Mouse (Mus musculus) embryonic facial prominence, embryonic 10.5 days (tissue): ENCODE measurements around the gene Cldn16. TPM values are rescaled to one million over a fixed set of nuclear protein-coding genes. Genes with fewer than 3 reads are reported as not detected.
"Not testable (repeated sequence)": the region's sequence is repeated elsewhere in the genome, so short reads cannot be mapped to it uniquely, and the experiment has no call there.

ENCODE experiments used
- DNase-seq: peaks from one replicate; pipeline ENCODE4 v3.0.0-alpha.2; 2017; ENCODE audit warnings: low spot score
- H3K27ac ChIP-seq: fragments of 300-500 bp; sonication (generic); replicated peaks from 2 replicates; pipeline ENCODE4 v1.5.1; 2016; ENCODE audit warnings: mild to moderate bottlenecking
- H3K27me3 ChIP-seq: fragments of 300-500 bp; sonication (generic); replicated peaks from 2 replicates; pipeline ENCODE4 v1.6.1; 2016; ENCODE audit warnings: low read depth, mild to moderate bottlenecking; ENCODE audit not compliant: poor library complexity, severe bottlenecking
- H3K36me3 ChIP-seq: fragments of 300-500 bp; sonication (generic); replicated peaks from 2 replicates; pipeline ENCODE4 v1.6.1; 2016; ENCODE audit warnings: mild to moderate bottlenecking, moderate library complexity
- H3K4me1 ChIP-seq: fragments of 300-500 bp; sonication (generic); 2 replicates; pipeline ENCODE4 v1.6.1; 2016
- H3K4me3 ChIP-seq: fragments of 300-500 bp; sonication (generic); 2 replicates; pipeline ENCODE4 v1.5.1; 2016; ENCODE audit warnings: mild to moderate bottlenecking, moderate library complexity
- H3K9me3 ChIP-seq: fragments of 300-500 bp; sonication (generic); 2 replicates; pipeline ENCODE4 v1.6.1; 2016; ENCODE audit warnings: mild to moderate bottlenecking
- WGBS: fragments of 180-500 bp; shearing (Covaris S2); methylation state at CpG from one replicate; pipeline ENCODE4 v1.1.7; 2016; 5-methylcytosine and 5-hydroxymethylcytosine counted together
- polyA plus RNA-seq: library from polyadenylated mRNA; unstranded; fragments of >200 nt; fragmentation: Nextera tagmentation; extraction: Ambion mirVana; gene quantifications from 2 replicates; pipeline ENCODE4 v1.2.1, GENCODE M21; 2016

Gene Cldn16
- polyA plus RNA-seq, 1 experiment from 2014 or later, result not detected

- H3K4me1 ChIP-seq, DNase-seq, H3K36me3 ChIP-seq, H3K4me3 ChIP-seq, H3K27me3 ChIP-seq, H3K9me3 ChIP-seq, H3K27ac ChIP-seq: not testable (repeated sequence)
- WGBS, result 95% methylated on average over 3 of the region's 3 CpGs
These were observed 36.8 kb downstream of the Cldn16 start for GRCm38 (mm10) chr16:26499705-26500104.

DNA sequence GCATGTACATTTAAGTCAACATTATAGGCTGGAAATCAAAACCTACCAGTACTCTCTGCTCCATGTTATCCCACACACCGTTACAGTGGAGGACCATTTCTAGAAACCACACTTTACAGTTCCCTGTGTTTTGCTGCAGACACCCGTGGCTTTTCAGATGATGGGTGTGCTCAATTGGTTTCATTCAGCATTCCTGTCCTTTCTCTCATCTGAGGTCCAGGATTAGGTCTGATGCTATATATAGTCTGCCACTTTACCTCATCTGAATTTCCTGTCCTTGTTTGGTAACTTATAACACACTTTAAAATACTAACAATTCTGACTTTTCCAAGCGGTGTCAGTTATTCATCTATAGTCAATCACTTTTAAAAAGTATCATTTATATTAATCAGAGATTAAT, 37.8 kb downstream of the Cldn16 start:
- DNase-seq, result no peak
- Histone ChIP-seq H3K27ac (no peak overlapping the region), H3K4me1 (no peaks in the 10 kb centered on the region), H3K36me3 (no peaks in the 10 kb centered on the region), H3K4me3 (no peak overlapping the region), H3K27me3 (no peaks in the 10 kb centered on the region), H3K9me3 (no peaks in the 10 kb centered on the region)
- whole genome bisulfite sequencing, result 87% methylated on average over 3 of the region's 3 CpGs

- Histone ChIP-seq H3K36me3 (no peaks in the 10 kb centered on the region), H3K4me3 (no peak overlapping the region), H3K27me3 (no peaks in the 10 kb centered on the region), H3K9me3 (no peaks in the 10 kb centered on the region), H3K4me1 (no peaks in the 10 kb centered on the region), H3K27ac (no peak overlapping the region)
- no peak for DNase-seq
- WGBS, result 83% methylated on average over 4 of the region's 4 CpGs
These were observed 42.0 kb downstream of the Cldn16 start for GRCm38 (mm10) chr16:26504961-26505360.

DNA sequence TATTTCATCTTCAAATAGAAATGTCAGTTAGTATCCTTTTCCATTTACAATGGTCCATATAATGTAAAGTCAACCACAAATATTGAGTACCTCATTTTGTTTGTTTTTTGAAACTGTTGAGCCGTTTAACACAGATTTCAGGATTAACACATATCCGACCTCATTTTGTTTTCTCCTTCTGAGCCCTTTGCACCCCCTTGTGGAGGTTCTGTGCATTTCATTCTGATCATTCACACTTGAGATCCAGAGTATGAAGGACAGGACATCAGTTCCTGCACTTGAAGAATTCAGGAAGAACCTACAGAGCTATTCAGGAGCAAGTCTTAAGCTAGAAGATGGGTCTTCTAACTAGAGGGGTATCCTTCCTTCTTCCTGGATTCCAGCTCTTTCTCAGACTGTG, 56.7 kb downstream of the Cldn16 start:
- Histone ChIP-seq H3K36me3 (no peaks in the 10 kb centered on the region), H3K4me3 (no peak overlapping the region), H3K9me3 (no peaks in the 10 kb centered on the region), H3K4me1 (no peaks in the 10 kb centered on the region), H3K27ac (no peak overlapping the region), H3K27me3 (no peaks in the 10 kb centered on the region)
- WGBS, result 60% methylated on average over 2 of the region's 2 CpGs
- peak; percentile 15 for DNase-seq

DNA sequence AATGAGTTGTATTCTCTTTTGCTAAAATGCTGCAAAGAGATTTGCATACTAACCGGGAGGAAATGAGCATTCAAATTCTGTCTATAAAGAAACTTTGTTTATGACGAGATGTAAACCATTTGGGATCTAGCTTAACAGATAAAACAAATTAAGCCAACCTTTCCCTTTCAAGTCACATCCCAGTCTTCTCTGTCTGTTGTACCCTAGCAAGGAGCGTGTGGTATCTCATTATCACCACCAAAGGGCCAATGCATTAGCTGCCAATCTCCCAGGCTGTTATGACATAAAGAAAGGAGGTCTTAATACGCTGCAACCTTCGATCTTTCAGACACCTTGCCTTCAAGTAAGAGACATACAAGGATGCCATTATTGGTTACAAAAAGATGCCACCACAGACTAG, 62.9 kb downstream of the Cldn16 start:
- no peak overlapping the region for H3K27ac ChIP-seq
- DNase-seq, result no peak
- H3K9me3 ChIP-seq, result no peaks in the 10 kb centered on the region
- no peak overlapping the region for H3K4me3 ChIP-seq
- 85% methylated on average over 5 of the region's 5 CpGs for WGBS
- H3K27me3 ChIP-seq, result no peaks in the 10 kb centered on the region
- H3K4me1 ChIP-seq, result no peaks in the 10 kb centered on the region
- H3K36me3 ChIP-seq, result no peaks in the 10 kb centered on the region

DNA sequence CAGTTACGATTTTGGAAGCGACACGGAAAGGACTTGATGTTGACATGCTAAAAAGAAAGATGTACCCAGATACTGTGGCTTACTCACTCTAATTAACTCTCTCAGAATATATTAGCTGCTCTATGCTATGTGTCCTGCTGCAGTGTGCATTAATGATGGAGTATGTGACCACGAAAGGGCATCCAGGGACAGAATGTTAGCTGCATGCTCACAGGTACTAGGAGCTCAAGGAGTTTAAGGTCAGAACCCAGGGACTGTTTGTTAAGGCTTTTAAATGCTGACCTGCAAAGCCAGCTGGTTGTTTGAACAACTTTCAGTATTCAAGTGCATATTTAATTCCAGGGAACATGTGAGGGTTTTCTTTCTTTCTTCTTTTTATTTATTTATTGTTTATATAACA, 63.7 kb downstream of the Cldn16 start, which contains the start of gene Tmem207:
Tmem207 (minus strand) TSS at position 101 of the 400 bp plus-strand sequence.
- H3K27ac ChIP-seq, result no peak within 1 kb of the TSS
- WGBS, result 91% methylated on average over 4 of the region's 4 CpGs
- H3K27me3 ChIP-seq, result no peaks in the 10 kb centered on the region
- no peak within 1 kb of the TSS for H3K4me3 ChIP-seq
- no peaks in the 10 kb centered on the region for H3K9me3 ChIP-seq
- no peak for DNase-seq
- H3K4me1 ChIP-seq, result no peaks in the 10 kb centered on the region
- H3K36me3 ChIP-seq, result no peaks in the 10 kb centered on the region

DNA sequence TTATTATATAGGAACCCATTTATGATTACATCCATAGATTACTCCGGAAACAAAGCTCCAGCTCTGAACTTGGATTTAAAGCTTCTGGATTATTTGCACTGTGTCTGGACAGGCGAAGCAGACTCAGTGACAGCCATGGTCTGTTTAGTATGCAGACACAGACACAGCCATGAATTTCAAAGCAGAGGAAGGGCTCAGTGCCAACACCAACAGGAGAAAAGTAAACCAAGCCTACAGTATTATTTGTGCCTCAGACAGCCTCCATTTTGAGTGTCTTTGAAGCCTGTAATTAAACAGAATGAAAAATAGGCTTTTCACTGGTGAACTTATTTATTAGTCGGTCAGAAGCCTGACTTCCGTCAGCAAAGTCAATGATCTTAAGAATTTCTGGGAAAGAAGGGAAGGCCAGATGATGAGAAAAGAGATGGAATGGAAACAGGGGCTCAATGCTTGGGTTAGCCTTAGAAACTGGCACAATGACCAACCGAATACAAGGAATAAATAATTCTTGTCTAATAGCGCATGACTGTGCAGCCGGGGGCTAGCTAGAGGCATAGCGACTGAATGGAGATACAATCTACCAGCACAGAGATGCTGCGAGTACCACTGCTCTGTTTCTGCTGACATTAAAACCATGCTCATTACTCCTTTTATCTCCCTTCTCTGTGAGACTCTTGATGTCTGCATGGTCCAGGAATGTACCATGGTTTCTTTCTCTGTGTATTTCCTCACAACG, 65.2 kb downstream of the Cldn16 start:
- no peak overlapping the region for H3K4me3 ChIP-seq
- no peak for DNase-seq
- H3K9me3 ChIP-seq, result no peaks in the 10 kb centered on the region
- no peaks in the 10 kb centered on the region for H3K36me3 ChIP-seq
- no peaks in the 10 kb centered on the region for H3K4me1 ChIP-seq
- H3K27me3 ChIP-seq, result no peaks in the 10 kb centered on the region
- H3K27ac ChIP-seq, result no peak overlapping the region
- WGBS, result 86% methylated on average over 10 of the region's 10 CpGs

DNA sequence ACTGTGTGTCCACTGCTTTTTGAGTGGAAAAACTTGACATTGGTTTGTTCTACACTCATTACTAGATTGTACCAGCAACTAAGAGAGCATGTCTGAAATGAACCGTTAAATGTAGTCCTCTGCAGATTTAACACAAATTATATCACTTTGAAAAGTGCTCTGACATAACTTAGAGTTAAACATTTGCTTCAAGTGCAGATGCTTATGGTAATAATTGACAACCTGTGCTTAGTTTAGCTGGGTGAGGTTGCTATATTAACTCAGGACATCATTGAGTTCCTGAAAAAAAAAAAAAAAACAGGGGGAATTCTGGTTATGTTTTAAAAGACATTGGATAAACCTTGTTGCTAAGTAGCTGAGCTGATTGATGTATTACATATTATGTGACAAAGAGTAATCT, 67.5 kb downstream of the Cldn16 start:
- H3K9me3 ChIP-seq, result no peaks in the 10 kb centered on the region

GRCm38 (mm10) chr16:26532287-26532686, 69.4 kb downstream of the Cldn16 start:
- peaks cover 6% of the 10 kb centered on the region for H3K4me1 ChIP-seq
- no peak overlapping the region for H3K27ac ChIP-seq
- WGBS, result 71% methylated on average over 1 of the region's 1 CpGs
- DNase-seq, result no peak
- no peaks in the 10 kb centered on the region for H3K36me3 ChIP-seq
- no peaks in the 10 kb centered on the region for H3K27me3 ChIP-seq
- H3K9me3 ChIP-seq, result no peaks in the 10 kb centered on the region
- H3K4me3 ChIP-seq, result no peak overlapping the region

More for the DNA sequence above, 67.5 kb downstream of the Cldn16 start:
- no peak for DNase-seq
- Histone ChIP-seq H3K27ac (no peak overlapping the region), H3K36me3 (no peaks in the 10 kb centered on the region), H3K4me1 (peaks cover 6% of the 10 kb centered on the region), H3K27me3 (no peaks in the 10 kb centered on the region), H3K4me3 (no peak overlapping the region)
- 88% methylated on average over 1 of the region's 1 CpGs for WGBS

Other genes with a start within 250 kb of the Cldn16 start
- gene Cldn1, start 91.3 kb upstream of the Cldn16 start, polyA plus RNA-seq, result 2.5 and 4.0 TPM in 2 replicates
- gene Tmem207, start 63.6 kb downstream of the Cldn16 start, polyA plus RNA-seq, result not detected in 2 replicates
- 2.9 and 3.0 TPM in 2 replicates for gene Il1rap, start 118.6 kb downstream of the Cldn16 start, polyA plus RNA-seq